8 mouse cellular contexts compared by ENCODE assay signal in genomic region chr17:35829737-35830136, GRCm38 (mm10). TPM values are rescaled to one million over a fixed set of nuclear protein-coding genes. Genes with fewer than 3 reads are reported as not detected.
DNase-seq lines count a peak whose midpoint lies in the region; ATAC-seq lines count a peak whose summit lies in the region.

No protein-coding gene starts in this region.

- DNase-seq in Muller cell, postnatal 12 days (ENCODE audit: inconsistent ontology term), result peak; percentile 86
- peak; percentile 85 for DNase-seq in cerebellum, adult 9-10 months
- peak; percentile 76 to 80 for DNase-seq in layer of hippocampus, postnatal 36 days
- peak; percentile 91 to 92 for DNase-seq in lung, postnatal 4 days
- peak; percentile 88 to 90 for DNase-seq in right cerebral cortex, adult 2 months (ENCODE audit: low spot score in 2 of 2)
- peak; percentile 88 for DNase-seq in urinary bladder, postnatal 14 days (ENCODE audit: low spot score)

- no peaks in the 10 kb centered on the region for H3K27me3 ChIP-seq in hindbrain, embryonic 12.5 days

- 0 out of 2 replicates have a peak overlapping the region, but pooled peaks have one; percentile 9 for H3K27ac ChIP-seq in hindbrain, embryonic 12.5 days

- no peaks in the 10 kb centered on the region for H3K9me3 ChIP-seq in hindbrain, embryonic 12.5 days (replicated peaks)

- H3K4me1 ChIP-seq in hindbrain, embryonic 12.5 days, result peaks cover 21% of the 10 kb centered on the region

- H3K4me2 ChIP-seq in hindbrain, embryonic 12.5 days (replicated peaks), result 0 out of 2 replicates have a peak overlapping the region, but pooled peaks have one; percentile 21

- ATAC-seq in frontal cortex, adult (ENCODE audit: low TSS enrichment), result peak; percentile 85
- ATAC-seq in hindbrain, embryonic 12.5 days (ENCODE audit: low FRiP score), result peak; percentile 52

- H3K36me3 ChIP-seq in hindbrain, embryonic 12.5 days, result peaks cover 67% of the 10 kb centered on the region

- 0 out of 2 replicates have a peak overlapping the region, but pooled peaks have one; percentile 7 for H3K4me3 ChIP-seq in hindbrain, embryonic 12.5 days

- 3% methylated on average over 21 of the region's 21 CpGs for WGBS in hindbrain, embryonic 12.5 days

- 0 out of 2 replicates have a peak overlapping the region, but pooled peaks have one; percentile 32 for H3K9ac ChIP-seq in hindbrain, embryonic 12.5 days

RNA-seq across cellular contexts. Expression of gene Flot1, which starts 6.7 kb away (rescaled TPM):
- 50.9 and 60.3 TPM in 2 replicates for polyA plus RNA-seq in hindbrain, embryonic 12.5 days (2016; fragmentation: Nextera tagmentation; extraction: Ambion mirVana)
- total RNA-seq in layer of hippocampus, postnatal 36 days (2021), result 100 to 1,000 TPM; 124 to 132 TPM

RNA-seq across cellular contexts. Expression of gene Ier3, which starts 8.3 kb away (rescaled TPM):
- 5.8 and 6.3 TPM in 2 replicates for polyA plus RNA-seq in hindbrain, embryonic 12.5 days (2016; fragmentation: Nextera tagmentation; extraction: Ambion mirVana)
- total RNA-seq in layer of hippocampus, postnatal 36 days (2021), result 1 to 10 TPM; 4.2 to 6.5 TPM

RNA-seq across cellular contexts. Expression of gene Tubb5, which starts 8.4 kb away (rescaled TPM):
- polyA plus RNA-seq in hindbrain, embryonic 12.5 days (2016; fragmentation: Nextera tagmentation; extraction: Ambion mirVana), result 1,505 and 1,511 TPM in 2 replicates
- total RNA-seq in layer of hippocampus, postnatal 36 days (2021), result 100 to 1,000 TPM; 360 to 381 TPM

RNA-seq across cellular contexts. Expression of gene Mdc1, which starts 11.6 kb away (rescaled TPM):
- polyA plus RNA-seq in hindbrain, embryonic 12.5 days (2016; fragmentation: Nextera tagmentation; extraction: Ambion mirVana), result 14.4 and 18.2 TPM in 2 replicates
- 10 to 100 TPM; 13.1 to 19.5 TPM for total RNA-seq in layer of hippocampus, postnatal 36 days (2021)

RNA-seq across cellular contexts. Expression of gene Nrm, which starts 31.4 kb away (rescaled TPM):
- 36.0 and 36.9 TPM in 2 replicates for polyA plus RNA-seq in hindbrain, embryonic 12.5 days (2016; fragmentation: Nextera tagmentation; extraction: Ambion mirVana)
- total RNA-seq in layer of hippocampus, postnatal 36 days (2021), result 1 to 10 TPM; 1.5 to 2.2 TPM

Comparison
In these comparisons a context has a peak if more than half of its experiments do, and no peak if none do; other contexts are left out.
1. Peak in every context shown above with its lines: DNase-seq, ATAC-seq, H3K4me3 ChIP-seq and H3K27ac ChIP-seq.